Mouse (Mus musculus): Measurements from ENCODE around the gene Jph4.

Gene Jph4

DNA sequence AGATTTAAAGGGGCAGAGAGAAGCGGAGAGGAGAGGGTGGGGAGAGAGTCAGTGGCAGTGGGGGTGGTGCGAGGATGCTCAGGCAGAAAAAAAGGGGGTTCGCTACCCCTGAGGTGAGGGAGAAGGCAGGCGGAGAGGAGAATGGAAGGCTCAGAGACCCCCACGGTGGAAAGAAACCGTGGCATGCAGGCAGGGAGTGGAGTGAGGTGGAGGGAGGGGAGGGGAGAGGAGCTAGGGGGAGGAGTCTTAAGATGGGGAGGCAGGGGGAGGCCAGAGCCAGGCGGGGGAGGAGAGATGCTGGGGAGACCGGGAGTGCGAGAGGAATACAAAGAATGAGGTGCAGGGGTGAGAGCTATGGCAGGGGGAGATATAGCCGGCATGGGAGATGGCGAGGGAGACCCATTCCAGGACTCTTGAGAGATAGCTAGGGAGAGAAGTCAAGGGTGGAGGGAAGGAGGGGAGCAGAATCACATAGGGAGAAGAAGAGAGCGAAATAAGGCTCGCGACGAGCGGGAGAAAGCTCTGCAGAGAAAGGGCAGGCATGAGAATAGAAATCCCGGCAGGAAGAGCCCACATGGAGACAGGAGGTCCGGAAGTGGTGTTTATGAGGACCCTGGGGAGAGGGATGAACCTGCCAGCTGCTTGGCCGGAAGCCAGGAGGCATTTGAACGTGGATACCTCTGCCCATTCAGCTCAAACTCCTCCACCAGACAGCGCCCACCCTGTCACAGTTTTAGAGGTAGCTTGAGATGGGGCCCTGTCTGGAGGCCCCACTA lies at the start of gene Jph4:
TSS of gene Jph4 (minus strand) at position 511 of the 776 bp plus-strand sequence.
- DNase-seq (ENCODE audit: low read depth): no peak

DNA sequence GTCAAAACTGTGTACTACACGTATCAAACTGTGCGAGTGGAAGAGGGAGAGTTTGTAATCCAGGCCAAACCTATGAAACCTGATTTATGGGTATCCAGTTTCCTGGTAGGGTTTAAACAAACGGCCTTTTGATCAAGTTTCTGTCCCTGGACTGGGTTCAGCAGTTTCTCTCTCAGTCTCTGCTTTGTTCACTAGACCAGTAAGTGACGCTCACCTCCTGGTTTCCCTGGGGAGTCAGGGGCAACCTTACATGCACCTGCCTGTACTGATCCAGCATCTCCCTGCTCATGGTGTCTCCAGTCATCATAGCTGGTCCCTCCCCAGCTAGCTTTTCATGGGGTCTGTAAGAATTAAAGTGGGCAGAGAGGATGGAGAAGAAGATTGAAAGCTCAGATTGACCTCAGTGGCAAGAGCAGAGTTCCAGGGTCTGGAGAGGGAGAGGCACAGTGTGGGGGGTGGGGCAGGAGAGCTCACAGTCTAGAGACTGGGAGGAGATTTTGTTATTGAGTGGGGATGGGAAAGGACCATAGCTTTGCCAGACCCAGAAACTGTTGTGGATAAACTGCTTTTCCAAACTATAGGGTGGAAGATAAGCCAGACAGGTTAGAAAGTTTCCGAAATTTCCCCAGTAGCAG lies 47.6 kb upstream of the Jph4 start:
- DNase-seq (ENCODE audit: low read depth): no peak

DNA sequence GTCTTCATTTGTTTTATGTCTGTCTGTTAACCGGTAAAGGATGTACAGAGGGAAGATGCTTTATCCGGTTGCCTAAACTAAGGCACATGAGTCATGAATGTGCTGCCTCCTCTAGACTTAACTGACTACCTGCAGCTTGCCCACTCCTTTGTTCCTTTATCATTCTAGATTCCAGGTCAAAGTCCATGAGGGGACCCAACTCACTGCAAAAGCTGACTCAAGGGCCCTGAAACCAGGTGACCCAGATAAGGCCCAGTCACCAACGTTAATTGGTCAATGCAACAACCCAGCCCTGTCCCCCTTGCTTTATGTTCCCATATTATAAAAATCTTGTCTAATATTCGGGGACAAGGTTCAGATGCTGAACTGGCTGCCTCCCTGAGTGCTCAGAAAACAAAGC lies 45.4 kb upstream of the Jph4 start:
- no peak for DNase-seq (ENCODE audit: low read depth)

DNA sequence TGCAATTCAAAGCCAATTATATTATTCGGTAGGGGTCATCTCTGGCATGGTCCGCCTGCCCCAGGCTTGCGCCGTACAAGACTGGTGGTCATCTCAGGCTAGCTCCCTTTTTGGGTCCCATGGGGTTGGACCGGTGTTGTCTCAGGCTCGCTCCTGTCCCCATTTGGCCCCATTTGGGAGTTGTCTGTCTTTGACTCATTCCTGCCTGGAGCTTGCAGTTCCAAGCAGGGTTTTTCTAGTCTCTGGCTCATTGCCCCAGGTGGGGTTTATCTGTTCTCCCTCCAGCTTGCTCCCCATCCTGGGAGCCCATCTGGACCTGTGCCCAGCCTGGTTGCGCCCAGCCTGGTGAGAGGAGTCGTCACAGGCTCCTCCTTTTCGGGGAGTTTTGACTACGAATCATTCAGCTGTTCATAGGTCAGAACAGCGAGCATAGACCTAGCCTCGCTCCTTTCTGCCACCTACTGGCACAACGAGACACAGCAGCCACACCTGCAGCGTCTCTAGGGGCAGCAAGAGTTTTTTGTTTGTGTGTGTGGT lies 44.4 kb upstream of the Jph4 start:
- DNase-seq (ENCODE audit: low read depth): peak; percentile 72

DNA sequence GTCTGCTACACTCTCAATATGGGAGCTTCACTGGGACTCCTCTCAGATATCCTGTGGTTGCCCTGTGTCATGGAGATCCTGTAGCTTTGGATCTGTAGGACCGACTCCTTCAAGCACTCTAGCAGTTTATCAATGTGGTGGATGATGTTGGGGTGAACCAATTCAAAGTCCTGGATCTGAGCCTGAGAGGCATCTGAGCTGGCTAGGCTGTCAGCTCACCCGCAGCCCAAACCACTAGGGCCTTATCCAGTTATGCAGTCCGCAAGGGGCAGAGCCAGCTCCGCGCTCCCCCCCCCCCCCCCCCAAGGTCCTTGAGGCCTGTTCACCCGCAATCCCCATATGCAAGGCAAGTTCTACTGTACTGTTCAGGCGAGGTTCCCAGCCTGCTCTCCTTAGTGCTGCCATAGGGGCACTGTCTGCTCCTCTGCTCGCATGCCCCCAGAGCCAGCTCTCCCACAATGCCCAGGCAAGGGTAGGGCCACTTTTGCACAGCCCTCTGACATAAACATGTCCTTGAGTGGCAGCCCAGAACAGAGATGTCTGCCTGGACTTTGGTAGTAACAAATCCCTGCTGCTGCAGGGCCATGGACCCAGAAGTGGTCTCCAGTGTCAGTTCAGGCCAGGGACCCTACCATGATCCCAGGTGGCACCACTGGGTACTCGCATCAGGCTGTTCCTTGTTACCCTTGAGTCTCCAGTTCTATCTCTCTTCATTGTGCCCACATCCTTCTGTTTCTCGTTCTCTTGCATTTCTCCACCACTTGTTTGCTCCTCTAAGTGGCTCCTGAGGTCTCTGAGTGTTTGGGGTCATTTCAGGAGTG lies 43.7 kb upstream of the Jph4 start:
- no peak for DNase-seq (ENCODE audit: low read depth)

DNA sequence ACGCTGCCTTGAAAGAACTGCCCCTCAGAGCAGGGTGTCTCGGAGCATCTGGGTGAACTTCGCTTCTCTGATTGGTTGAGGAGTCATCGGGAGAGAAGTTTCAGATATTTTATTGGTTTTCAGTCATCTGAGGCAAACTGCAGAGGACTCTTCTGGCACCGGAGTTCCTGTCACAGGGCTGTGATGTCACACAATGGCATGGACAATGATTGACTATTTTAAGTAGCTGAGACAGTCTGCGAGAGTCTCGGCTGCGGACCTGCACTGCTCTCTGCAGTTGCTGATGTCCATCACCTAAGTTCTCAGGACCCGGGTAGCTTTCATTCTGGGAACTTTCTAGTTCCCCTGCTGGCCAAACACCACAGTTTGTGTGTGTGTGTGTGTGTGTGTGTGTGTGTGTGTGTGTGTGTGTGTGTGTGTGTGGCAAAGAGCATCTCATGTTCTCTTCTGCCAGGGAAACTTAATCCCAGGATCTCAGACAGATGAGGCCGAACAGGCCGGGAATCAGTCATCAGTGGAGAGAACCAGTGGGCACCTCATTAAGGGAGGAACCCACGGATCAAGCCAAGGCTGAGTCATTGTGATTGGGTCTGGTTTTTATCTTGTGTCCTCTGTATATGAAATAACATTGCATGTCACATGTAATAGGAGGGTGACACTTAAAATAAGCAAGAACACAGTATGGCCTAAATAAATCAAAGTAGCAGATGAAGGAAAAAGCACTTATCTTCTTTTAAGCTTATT lies 40.8 kb upstream of the Jph4 start:
- DNase-seq (ENCODE audit: low read depth): no peak

DNA sequence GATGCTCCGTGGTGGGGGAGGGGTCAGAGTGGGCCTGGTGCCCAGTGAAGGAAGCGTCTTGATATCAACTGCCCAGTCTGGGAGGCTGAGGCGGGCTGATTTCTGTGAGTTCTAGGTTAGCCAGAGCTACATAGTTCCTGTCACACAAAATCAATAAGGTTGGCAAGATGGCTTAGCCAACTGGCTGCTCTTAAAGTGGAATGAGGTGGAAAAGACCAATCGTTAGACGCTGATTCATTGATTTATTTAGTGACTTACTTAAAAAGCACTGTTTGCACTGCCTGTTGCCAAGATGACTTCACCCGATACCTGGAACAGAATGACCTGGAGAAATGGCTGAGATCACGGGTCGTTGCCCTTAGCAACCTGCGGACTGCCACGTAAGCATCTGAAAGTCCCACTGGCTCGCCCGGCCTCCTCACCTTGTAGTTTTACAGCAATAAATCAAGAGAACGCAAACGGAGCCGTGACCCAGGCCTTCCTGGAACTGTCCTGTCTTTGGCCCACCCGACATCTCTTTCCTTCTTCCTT lies 36.3 kb upstream of the Jph4 start:
- DNase-seq (ENCODE audit: low read depth): no peak

DNA sequence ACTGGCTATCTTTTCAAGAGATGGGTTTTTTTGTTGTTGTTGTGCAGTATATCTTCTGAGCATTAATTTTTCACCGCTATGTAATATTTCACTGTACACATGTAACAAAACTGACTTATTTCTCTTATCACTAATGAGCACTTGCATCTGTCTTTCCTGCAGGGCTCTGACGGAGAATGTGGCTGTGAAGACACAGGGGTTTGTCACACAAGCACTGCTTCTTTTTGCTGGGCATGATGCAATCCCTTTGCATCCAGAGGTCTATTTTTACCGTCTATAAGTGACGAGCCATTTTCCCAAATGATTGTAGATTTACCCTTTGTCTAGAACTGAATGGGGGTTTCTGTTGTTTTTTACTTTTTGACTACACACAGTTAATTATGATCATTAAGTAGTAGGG lies 35.4 kb upstream of the Jph4 start:
- DNase-seq (ENCODE audit: low read depth): peak; percentile 77

DNA sequence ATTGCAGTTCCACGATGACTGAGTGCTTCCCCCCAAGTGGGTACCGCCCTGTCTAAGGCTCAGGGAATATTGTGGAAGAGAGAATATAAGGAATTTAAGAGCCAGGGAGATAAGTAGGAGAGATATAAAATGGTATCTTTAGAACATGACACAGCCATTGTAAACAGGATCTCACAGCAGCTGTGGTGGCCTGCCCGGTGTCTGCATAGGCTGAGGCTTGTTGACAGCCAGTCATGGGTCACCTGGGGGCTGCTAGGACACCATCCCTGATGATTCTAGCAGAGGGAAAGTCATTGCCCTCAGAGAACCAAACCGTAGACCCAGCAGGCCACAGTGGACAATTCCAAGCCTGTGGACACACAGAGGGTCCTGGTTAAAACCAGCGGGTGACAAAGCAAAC lies 34.2 kb upstream of the Jph4 start:
- no peak for DNase-seq (ENCODE audit: low read depth)

DNA sequence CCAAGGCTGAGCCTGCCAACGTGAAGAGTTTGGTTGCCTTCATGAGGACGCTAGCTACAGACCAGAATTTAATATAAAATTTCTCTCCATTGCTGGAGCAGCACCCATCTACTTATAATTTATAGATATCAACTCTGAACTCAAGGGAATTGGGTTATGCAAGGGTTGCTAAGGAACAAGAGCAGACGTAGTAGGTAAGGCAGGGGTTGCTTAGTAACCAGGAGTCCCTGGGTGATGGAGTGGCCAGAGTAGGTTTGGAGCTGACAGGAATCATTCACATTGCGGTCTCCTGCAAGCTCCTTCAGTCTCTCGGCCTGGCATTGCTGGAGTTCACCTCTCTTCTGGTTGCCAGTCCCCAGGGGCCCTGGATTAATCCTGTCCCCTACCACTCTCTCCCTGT lies 32.3 kb upstream of the Jph4 start:
- DNase-seq (ENCODE audit: low read depth): no peak

DNA sequence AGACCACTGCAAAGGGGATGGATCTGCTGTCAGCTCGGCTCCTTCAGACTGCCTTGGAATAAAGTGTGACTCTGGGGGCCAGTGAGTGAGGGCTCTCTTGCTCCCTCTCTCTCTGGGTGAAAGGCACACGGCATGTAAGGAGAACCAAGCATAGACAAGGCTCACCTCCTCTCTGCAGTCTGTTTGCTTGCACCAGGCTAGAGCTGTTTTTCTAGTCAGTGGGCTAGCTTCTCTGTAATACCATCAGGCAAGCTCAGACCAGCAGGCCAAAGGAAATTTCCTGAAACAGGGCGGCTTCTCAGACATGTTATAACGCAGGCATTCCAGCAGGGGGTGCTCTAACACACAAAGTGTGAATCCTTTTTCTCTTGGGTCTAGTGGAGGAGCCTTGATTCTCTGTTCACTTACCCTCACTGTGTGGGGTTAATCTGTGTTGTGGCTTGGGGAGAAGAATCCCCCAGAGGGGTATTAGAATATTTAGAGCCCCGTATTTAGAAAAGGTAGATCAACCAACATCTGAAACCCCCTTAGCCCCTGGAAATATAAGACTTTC lies 31.7 kb upstream of the Jph4 start:
- peak; percentile 65 for DNase-seq (ENCODE audit: low read depth)

DNA sequence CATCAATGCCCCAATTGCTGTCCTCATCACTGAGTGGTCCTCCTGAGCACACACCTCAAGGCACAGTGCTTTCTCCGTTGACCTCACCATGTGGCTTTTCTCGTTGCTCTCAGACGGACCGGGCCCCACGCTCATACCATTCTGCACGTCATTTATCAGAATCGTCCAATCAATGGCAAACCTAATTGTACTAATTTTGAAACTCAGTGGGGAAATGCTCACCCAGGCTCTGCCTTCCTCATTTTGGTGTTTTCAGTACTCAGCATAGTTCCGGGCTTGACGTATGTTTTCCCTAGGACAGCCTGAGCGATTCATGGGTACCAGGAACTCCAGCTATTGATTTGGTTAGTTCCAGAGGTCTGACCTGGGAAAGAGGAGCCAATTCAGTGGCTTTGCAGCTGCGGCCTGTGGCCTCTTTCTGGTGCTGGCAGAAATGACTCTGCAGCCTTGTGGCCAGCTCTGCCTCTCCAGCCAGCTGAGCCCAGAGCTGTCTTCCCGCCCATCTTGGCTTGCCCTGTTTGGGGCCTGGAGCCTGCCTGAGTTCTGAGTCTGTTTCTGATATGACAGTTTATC lies 30.2 kb upstream of the Jph4 start:
- no peak for DNase-seq (ENCODE audit: low read depth)

DNA sequence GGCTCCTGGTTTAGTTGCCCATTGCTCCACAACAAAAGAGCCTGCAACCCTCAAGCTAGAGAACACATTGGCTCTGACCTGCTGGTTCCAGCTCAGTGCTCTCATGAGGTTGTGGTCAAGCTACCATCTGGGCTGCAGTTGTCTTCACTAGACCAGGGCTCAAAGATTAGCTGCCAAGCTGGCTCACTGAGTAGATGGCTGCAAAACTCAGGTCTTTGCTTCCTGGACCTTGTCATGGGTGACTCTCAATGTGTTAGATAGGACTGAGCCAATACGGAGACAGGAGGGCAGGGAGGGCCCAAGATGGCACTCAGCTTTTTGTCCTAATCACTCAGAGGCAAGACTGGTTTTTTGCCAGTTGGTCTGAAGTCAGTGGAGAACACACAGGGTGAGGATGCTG lies 29.6 kb upstream of the Jph4 start:
- no peak for DNase-seq (ENCODE audit: low read depth)

DNA sequence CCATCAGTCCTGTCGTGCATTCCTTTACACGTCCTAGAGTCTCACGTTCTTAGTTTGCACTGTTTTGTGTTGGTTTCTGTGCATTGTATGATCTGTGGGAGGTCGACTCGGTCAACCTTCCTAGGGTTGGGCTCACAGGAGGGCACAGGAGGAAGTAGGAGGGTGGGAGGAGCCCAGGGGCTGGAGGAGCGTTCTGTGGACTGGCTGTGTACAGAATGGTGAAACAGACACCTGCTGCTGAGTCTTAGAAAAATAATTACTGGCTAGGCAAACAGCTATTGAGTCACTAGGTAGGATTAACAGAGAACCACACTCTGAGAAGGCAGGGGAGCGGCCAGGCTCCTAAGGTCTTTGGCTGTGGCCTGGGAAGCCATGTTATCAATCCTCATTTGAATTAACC lies 22.6 kb upstream of the Jph4 start:
- DNase-seq (ENCODE audit: low read depth): no peak

DNA sequence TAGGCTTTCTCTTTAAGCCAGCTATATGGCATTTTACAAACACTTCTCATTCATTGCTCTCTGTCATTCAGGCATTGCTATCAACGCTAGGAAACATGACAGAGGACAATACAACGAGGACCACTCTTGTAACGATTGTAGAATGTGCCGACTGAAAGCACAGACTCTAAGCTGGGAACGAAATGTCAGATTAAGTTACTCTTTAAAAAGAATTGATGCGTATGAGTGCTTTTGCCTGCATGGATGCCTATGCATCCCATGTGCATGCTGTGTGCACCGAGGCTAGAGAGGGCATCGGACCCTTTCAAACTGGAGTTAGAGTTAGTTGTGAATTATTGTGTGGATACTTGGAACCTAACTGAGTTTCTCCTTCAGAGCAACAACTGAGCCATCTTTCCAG lies 18.9 kb upstream of the Jph4 start:
- DNase-seq (ENCODE audit: low read depth): no peak

DNA sequence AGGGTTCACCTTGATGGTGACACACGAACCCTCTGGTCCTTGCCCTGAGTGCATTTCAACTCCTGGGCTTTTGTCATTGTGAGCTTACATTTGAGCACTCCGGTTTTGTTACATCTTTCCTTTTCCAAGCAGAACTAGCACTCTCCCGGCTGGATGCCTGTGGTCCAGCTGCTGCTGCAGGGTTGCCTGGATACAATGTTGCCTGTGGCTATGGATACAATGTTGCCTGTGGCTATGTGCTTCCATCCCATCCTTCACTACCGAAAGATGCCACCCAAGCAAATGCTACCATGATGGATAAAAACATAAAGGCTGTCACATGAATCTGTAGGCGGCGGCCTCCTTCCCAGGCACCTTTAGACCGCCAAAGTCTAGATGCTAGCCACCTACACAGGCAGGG lies 9.8 kb upstream of the Jph4 start:
- no peak for DNase-seq (ENCODE audit: low read depth)

DNA sequence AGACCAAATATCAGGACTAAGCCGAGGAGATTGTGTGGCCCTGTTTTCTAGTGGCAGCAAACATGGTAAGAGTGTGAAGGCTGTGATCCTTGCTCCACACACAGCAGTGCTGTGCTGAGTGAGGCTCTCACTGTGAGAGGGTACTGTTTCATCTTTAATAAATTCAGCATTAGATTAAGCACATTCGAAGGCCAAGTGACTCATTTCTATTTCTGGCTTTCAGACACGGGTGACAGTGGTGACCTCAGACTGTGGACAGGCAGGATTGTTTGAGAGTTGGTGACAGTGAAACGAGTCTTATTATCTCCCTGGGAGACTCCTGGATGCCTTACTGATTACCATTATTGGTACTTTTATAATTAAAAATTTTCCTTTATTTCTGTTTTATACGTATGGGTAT lies 9.0 kb upstream of the Jph4 start:
- DNase-seq (ENCODE audit: low read depth): no peak

DNA sequence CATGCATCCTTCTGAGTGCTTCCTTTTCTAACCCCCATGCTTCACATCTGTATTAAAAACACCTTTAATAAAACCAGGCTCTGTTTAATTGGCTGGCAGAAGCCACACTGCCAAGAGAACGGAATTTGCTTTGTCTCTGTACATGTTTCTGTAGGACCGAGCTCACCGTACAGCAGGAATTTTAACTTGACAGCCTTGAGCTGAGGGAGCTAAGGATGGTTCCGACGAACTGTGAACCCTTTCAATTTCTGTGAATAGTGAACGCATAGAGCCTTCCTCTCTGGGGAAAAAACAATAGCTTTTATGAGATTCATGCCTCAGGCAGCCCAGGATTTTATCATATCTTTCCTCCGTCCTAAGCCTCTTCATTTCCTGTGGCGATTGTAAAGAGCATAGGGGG lies 5.6 kb upstream of the Jph4 start:
- DNase-seq (ENCODE audit: low read depth): no peak

DNA sequence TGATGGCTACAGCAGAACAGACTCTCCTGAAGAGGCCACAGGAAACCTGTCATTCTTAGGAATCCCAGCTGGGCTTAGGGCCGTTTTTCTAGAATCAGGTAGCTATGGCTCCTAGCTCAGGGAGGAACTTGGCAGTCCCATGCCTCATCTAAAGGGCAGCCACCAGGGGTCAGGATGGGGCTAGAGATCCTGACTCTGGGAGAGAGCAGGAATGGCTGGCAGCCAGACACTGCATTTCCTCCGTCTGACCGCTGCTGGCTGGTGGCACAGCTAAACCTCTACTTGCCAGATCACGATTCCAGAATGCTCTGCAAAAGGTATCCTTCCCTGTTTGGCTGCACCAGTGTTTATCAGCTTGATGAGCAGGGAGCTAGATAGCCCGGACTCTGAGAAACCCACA lies 5.2 kb upstream of the Jph4 start:
- peak; percentile 74 for DNase-seq (ENCODE audit: low read depth)

DNA sequence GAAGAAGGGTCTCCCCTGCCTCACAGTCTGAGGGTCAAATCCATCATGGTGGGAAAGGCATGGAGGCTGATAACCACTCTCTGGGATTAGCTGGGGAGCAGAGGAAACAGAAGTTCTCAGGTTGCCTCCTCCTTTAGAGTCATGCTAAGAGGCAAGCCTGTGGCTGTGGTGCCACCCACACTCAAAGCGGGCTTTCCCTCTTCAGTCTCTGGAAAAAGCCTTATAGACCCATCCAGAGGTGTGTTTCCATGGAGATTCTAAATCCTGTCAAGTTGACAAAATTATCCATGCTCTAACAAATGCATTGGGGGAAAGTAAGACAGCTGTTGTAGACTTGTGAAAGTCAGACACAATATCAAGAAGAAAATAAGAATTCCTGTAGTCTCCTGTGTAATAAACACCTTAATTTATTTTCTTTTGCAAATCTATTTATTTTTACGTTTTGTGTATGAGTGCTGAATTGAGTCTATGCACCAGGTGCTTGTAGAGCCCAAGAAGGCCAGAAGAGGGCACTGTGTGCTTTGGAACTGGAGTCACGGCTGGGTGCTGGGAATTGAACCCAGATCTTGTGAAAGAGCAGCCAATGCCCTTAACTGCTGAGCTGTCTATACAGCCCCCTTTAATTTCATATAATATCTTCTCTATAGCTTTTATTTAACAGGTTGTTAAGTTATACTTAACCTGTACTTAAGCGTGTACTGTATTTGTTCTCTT lies 2.8 kb upstream of the Jph4 start:
- peak; percentile 51 for DNase-seq (ENCODE audit: low read depth)

DNA sequence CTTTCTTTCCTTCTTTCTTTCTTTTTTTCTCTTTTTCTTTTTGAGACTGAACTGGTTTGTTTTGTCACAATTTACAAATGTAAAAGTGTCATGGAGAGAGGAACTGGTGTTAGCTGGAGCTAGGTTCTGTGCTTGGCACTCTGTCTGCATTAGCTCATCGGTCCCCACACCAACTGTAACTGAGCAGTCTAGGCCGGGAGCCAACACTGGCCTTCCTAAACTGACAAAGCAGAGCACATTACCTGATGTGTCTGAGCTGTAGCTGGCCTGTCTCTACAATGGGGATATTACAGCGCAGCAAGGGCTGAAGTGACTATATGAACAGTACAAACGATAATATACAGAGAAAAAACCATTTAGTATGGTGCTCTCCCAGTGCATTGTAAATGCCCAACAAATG lies 2.1 kb upstream of the Jph4 start:
- no peak for DNase-seq (ENCODE audit: low read depth)
